In genomic region chr1:127915316-127915715, GRCm38 (mm10) we compare ENCODE assay signal across 22 mouse cellular contexts.
"Had no signal": no experiment of that assay in that cellular context is flagged by ENCODE, and none has a peak within 500 bp of the region (broad histone marks: within the 10 kb centered on the region; RNA-seq: fewer than 3 reads in every experiment).

No protein-coding gene starts in this region.

- H3K4me2 ChIP-seq: limb, embryonic 13.5 days; liver, embryonic 12.5 days; liver, embryonic 15.5 days; midbrain, embryonic 13.5 days; neural tube, embryonic 13.5 days had no signal

- H3K9ac ChIP-seq: limb, embryonic 13.5 days; liver, embryonic 12.5 days; liver, embryonic 15.5 days; midbrain, embryonic 13.5 days; neural tube, embryonic 13.5 days had no signal

- H3K4me3 ChIP-seq: limb, embryonic 10.5 days; limb, embryonic 13.5 days; liver, embryonic 12.5 days; liver, embryonic 15.5 days; megakaryocyte, embryonic 14.5 days; midbrain, embryonic 10.5 days; midbrain, embryonic 13.5 days; myocyte; neural tube, embryonic 13.5 days had no signal

- ATAC-seq: liver, embryonic 12.5 days; midbrain, embryonic 13.5 days; midbrain, embryonic 16.5 days had no signal

- H3K27ac ChIP-seq: limb, embryonic 10.5 days; limb, embryonic 13.5 days; liver, embryonic 12.5 days; liver, embryonic 15.5 days; midbrain, embryonic 10.5 days; midbrain, embryonic 13.5 days; neural tube, embryonic 13.5 days had no signal

- DNase-seq: kidney, adult 18-20 months; kidney, adult 9 months; kidney, postnatal 14 days; kidney, postnatal 4 days; liver; lung, adult 18-20 months; lung, postnatal 14 days; retina, postnatal 1 day; right cerebral cortex, postnatal 25 days; spleen, adult 18-20 months; thymus, adult 18-20 months; thymus, postnatal 36 days had no signal

- H3K4me1 ChIP-seq: limb, embryonic 10.5 days; limb, embryonic 13.5 days; liver, embryonic 12.5 days; liver, embryonic 15.5 days; midbrain, embryonic 10.5 days; midbrain, embryonic 13.5 days; neural tube, embryonic 13.5 days had no signal

- H3K9me3 ChIP-seq: limb, embryonic 10.5 days; limb, embryonic 13.5 days; liver, embryonic 12.5 days; liver, embryonic 15.5 days; megakaryocyte, embryonic 14.5 days; midbrain, embryonic 10.5 days; midbrain, embryonic 13.5 days; neural tube, embryonic 13.5 days had no signal

- H3K27me3 ChIP-seq: limb, embryonic 13.5 days; liver, embryonic 12.5 days; liver, embryonic 15.5 days; megakaryocyte, embryonic 14.5 days; midbrain, embryonic 13.5 days; neural tube, embryonic 13.5 days had no signal
